Mouse (Mus musculus): ENCODE results near the gene Fastkd5. TPM values are rescaled to one million over a fixed set of nuclear protein-coding genes. Genes with fewer than 3 reads are reported as not detected.
A peak's percentile ranks its signal among the peaks of the same experiment; 100 is the strongest.
"Not testable (repeated sequence)": the region's sequence is repeated elsewhere in the genome, so short reads cannot be mapped to it uniquely, and the experiment has no call there.

The Fastkd5 gene
- polyA plus RNA-seq, 1 experiment from 2014 or later = 19.3 TPM

DNA sequence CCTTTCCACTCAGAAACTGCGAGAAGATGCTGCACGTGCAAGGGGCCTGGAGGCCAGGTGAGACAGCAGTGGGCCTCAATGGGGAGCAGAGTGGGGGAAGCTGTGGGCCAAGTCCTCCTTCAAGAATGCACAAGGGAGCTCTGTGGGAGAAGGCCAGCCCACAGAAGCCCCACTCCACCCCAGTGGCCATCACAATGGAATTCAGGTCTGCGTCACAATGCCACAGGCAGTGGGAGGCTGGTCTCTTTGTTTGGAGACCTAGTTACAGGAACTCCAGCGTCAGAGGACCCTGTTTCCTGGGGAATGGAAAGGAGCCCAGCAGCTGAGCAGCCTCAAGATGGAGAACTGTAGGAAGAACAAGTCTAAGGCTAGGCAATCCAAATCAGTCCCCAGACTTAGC, 40.7 kb downstream of the Fastkd5 start:
- WGBS = 70% methylated on average over 4 of the region's 4 CpGs

DNA sequence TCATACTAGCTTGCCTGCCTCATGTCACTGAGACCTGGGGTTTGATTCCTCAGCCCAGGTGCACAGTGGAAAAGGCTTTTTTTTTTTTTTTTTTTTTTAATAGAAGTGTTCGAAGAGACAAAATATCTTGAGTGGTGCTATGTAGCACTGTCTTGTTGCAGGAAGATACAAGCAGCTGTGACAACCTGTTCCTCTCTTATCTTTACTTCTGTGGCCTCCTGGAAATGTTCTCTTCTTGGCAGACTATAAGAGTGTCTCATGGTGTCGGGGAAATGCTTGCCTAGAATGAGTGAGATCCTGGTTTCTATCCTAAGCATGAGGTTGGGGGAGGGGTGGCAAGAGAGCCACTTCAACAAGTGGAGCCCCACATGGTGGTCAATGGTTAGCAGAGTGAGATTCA, 41.5 kb downstream of the Fastkd5 start:
- no peak overlapping the region for H3K4me2 ChIP-seq (replicated peaks)
- peaks cover 27% of the 10 kb centered on the region for H3K36me3 ChIP-seq
- H3K9me3 ChIP-seq = no peaks in the 10 kb centered on the region
- H3K4me3 ChIP-seq = no peak overlapping the region
- ATAC-seq (ENCODE audit: low FRiP score, low read depth) = no peak
- 85% methylated on average over 2 of the region's 2 CpGs for WGBS
- H3K27me3 ChIP-seq = peaks cover 14% of the 10 kb centered on the region
- H3K27ac ChIP-seq (replicated peaks) = no peak overlapping the region
- no peak overlapping the region for H3K9ac ChIP-seq (replicated peaks)
- 0 out of 2 replicates have a peak, but pooled peaks cover 2% of the 10 kb centered on the region for H3K4me1 ChIP-seq

More for the DNA sequence above, 40.7 kb downstream of the Fastkd5 start:
- Histone ChIP-seq H3K9ac (replicated peaks) (no peak overlapping the region), H3K4me1 (0 out of 2 replicates have a peak, but pooled peaks cover 2% of the 10 kb centered on the region), H3K36me3 (peaks cover 32% of the 10 kb centered on the region), H3K27ac (replicated peaks) (no peak overlapping the region), H3K27me3 (peaks cover 6% of the 10 kb centered on the region; the same call in 1 of the 2 replicates), H3K4me2 (replicated peaks) (no peak overlapping the region), H3K9me3 (no peaks in the 10 kb centered on the region), H3K4me3 (no peak overlapping the region)
- ATAC-seq (ENCODE audit: low FRiP score, low read depth) = no peak

DNA sequence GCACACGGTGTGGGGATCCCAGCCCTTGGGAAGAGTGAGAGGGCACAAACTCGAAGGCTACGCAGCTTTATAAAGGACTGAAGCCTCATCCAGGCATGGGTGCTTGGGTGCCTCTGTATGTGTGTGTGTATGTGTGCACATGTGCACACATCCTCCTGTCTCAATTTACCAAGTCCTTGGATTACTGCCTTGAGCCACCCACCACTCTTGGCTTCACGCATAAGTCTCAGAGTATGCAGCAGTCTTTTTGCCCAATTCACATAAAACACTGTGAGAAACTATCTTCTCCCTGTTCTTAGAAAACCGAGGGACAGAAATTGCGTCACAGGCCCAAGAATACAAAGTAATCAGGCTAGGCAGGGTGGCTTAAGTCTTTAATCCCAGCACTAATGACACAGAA, 43.8 kb downstream of the Fastkd5 start:
- Histone ChIP-seq H3K27me3 (peaks cover 37% of the 10 kb centered on the region), H3K4me3 (no peak overlapping the region), H3K9ac (replicated peaks) (no peak overlapping the region), H3K27ac (replicated peaks) (no peak overlapping the region), H3K4me1 (peaks cover 4% of the 10 kb centered on the region; the same call in 1 of the 2 replicates), H3K9me3 (no peaks in the 10 kb centered on the region), H3K4me2 (replicated peaks) (no peak overlapping the region), H3K36me3 (peaks cover 11% of the 10 kb centered on the region)
- WGBS = 87% methylated on average over 6 of the region's 6 CpGs
- ATAC-seq (ENCODE audit: low FRiP score, low read depth) = no peak

DNA sequence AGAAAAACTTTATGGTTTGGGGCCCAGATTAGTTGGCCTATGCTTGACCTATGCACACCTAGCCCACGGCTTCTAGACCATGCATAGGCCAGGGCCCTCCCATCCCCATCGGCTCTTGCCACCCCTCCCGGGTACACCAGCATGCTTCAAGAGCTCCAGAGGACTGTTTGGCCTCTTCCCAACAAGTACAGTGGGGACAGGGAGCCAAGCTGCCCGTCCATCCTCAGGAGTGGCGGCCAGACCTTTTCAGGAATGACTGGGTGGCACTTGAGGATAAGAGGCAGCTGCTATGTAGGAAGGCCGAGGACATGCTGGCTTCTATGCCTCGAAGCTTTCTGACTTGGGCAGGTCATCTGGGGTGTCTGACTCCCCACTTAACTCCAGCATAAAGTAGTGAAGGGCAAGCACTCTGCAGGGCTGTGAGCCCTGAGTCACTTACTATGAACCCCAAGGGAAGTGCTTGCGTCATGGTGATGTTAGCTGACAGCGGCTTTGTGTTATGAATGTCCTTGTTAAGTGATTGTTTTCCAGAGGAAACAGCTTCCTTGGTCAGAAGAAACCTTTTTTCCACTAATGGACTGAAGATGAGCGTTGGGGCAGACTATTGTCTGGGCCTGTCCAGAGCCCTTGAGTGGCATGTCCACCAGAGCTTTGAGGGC, 45.8 kb downstream of the Fastkd5 start:
- 83% methylated on average over 10 of the region's 10 CpGs for WGBS
- H3K9ac ChIP-seq (replicated peaks) = no peak overlapping the region
- peaks cover 57% of the 10 kb centered on the region for H3K27me3 ChIP-seq

DNA sequence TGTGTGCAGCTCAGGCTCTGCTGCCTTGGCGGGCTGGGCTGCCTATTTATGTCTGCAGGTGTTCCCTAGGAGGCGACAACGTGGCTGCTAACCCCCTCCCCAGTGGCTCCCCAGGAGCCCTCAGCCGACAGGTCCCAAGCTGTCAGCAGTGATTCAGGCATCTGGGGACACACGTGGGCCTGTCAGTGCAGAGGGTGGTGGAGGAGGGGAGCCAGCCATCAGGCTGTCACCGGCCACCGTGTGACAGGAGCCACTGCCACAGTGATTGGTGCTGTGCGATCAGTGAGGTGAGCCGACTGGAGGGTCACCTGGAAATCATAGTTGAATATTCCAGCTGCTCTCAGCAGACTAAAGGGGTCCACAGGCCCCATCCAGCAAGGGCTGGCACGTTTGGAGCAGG, 47.3 kb downstream of the Fastkd5 start, which contains the start of gene Avp:
Avp (minus strand) TSS at position 3 of the 400 bp plus-strand sequence.
- WGBS = 38% methylated on average over 10 of the region's 10 CpGs
- Histone ChIP-seq H3K4me2 (replicated peaks) (no peak within 1 kb of the TSS), H3K4me3 (no peak within 1 kb of the TSS), H3K27me3 (peaks cover 72% of the 10 kb centered on the region), H3K9ac (replicated peaks) (no peak within 1 kb of the TSS), H3K36me3 (no peaks in the 10 kb centered on the region), H3K4me1 (peaks cover 11% of the 10 kb centered on the region), H3K27ac (replicated peaks) (no peak within 1 kb of the TSS), H3K9me3 (no peaks in the 10 kb centered on the region)
- no peak for ATAC-seq (ENCODE audit: low FRiP score, low read depth)

More for the DNA sequence above, 45.8 kb downstream of the Fastkd5 start:
- no peak for ATAC-seq (ENCODE audit: low FRiP score, low read depth)
- Histone ChIP-seq H3K9me3 (no peaks in the 10 kb centered on the region), H3K4me2 (replicated peaks) (no peak overlapping the region), H3K4me1 (peaks cover 10% of the 10 kb centered on the region), H3K4me3 (no peak overlapping the region), H3K36me3 (no peaks in the 10 kb centered on the region), H3K27ac (replicated peaks) (no peak overlapping the region)

DNA sequence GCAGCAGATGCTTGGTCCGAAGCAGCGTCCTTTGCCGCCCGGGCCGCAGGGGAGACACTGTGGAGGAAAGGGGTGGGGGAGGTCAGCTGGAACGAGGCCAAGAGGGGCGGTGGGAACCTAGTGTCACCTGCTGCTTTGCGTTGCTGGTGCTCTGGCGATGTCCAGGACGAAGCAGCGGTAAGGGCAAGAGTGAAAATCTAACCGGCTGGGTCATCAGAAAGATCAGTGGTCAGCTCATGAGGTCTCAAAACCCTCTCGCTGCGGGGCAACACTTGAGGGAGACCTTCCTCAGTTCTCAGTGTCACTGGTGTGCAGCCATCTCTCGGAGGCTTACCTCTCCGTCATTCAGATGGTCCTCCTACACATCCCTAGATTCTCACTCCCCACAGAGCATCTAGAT, 48.6 kb downstream of the Fastkd5 start:
- Histone ChIP-seq H3K4me1 (peaks cover 23% of the 10 kb centered on the region), H3K36me3 (no peaks in the 10 kb centered on the region), H3K9ac (replicated peaks) (no peak overlapping the region; the same call in 1 of the 2 replicates), H3K27ac (replicated peaks) (no peak overlapping the region), H3K27me3 (peaks cover 86% of the 10 kb centered on the region), H3K9me3 (no peaks in the 10 kb centered on the region), H3K4me2 (replicated peaks) (peak overlapping the region; percentile 47), H3K4me3 (peak overlapping the region; percentile 34)
- ATAC-seq (ENCODE audit: low FRiP score, low read depth) = no peak
- 2% methylated on average over 16 of the region's 16 CpGs for WGBS

DNA sequence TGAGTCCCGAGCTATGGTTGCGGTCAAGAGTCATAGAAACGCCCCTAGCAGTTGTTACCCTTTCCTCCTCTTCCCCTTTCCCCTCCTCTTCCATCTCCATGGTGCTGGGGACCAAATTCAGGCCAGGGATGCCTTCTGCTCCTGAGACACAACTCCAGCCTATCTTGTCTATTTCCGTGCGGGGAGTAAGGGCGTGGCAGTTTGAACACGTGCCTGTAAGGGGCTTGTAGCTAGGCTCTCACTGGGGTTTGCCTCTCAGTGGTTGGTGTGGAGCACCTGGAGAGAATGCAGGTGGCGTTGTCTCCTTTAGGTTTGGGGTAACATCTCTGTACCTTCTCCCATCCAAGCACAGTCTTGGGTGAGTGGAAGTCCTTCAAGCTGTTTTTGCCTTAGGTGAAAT, 50.0 kb downstream of the Fastkd5 start:
- Histone ChIP-seq H3K4me3 (no peak overlapping the region), H3K36me3 (no peaks in the 10 kb centered on the region), H3K9me3 (no peaks in the 10 kb centered on the region), H3K9ac (replicated peaks) (no peak overlapping the region), H3K27ac (replicated peaks) (no peak overlapping the region), H3K27me3 (peaks cover 100% of the 10 kb centered on the region), H3K4me2 (replicated peaks) (no peak overlapping the region), H3K4me1 (peaks cover 25% of the 10 kb centered on the region)
- no peak for ATAC-seq (ENCODE audit: low FRiP score, low read depth)
- WGBS = 7% methylated on average over 8 of the region's 8 CpGs

DNA sequence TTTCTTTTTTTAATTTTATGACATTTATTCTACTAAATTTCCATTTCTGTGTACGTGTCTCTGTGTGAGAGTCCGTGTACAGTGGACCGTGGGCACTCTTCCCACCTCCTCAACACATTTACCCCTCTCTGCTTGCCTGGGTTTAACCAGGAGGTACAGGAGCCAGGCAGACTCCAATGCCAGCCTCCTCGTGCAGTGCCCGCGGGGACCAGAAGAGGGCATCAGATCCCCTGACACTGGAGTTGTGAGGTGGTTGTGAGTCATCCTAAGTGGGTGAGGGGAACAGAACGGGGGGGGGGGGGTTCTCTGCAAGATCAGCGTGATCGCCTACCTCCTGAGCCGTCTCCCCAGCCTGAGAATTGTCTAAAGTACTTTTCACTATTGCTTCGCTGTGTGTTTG, 51.7 kb downstream of the Fastkd5 start:
- H3K9me3 ChIP-seq = no peaks in the 10 kb centered on the region
- peaks cover 94% of the 10 kb centered on the region for H3K27me3 ChIP-seq
- H3K27ac ChIP-seq (replicated peaks) = no peak overlapping the region
- 7% methylated on average over 11 of the region's 11 CpGs for WGBS
- no peak overlapping the region for H3K4me2 ChIP-seq (replicated peaks)
- H3K36me3 ChIP-seq = no peaks in the 10 kb centered on the region
- H3K4me1 ChIP-seq = peaks cover 25% of the 10 kb centered on the region
- ATAC-seq (ENCODE audit: low FRiP score, low read depth) = no peak
- no peak overlapping the region for H3K9ac ChIP-seq (replicated peaks)
- no peak overlapping the region for H3K4me3 ChIP-seq

DNA sequence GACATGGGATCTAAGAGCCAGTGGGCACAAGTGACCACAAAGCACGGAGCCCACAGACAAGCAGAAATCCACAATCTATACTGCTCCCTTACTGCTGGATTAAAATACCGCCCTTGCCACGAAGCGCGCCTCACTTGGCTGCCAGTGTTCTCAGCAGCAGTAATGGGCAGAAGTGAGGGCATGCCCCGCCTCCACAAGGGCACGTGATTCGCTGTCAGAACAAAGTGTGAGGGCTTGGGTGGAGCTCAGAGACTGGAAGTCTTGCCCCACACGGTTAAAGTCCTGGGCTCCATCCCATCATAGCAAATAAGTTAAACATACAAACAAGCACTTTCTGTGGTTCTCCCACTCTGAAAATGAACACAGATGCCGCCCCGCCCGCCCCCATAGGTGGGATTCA, 52.2 kb downstream of the Fastkd5 start:
- WGBS = 5% methylated on average over 12 of the region's 12 CpGs
- H3K4me1 ChIP-seq = peaks cover 25% of the 10 kb centered on the region
- no peak overlapping the region; the same call in 1 of the 2 replicates for H3K4me2 ChIP-seq (replicated peaks)
- peaks cover 90% of the 10 kb centered on the region for H3K27me3 ChIP-seq
- no peaks in the 10 kb centered on the region for H3K36me3 ChIP-seq
- no peaks in the 10 kb centered on the region for H3K9me3 ChIP-seq
- H3K9ac ChIP-seq (replicated peaks) = no peak overlapping the region
- 0 out of 2 replicates have a peak overlapping the region, but pooled peaks have one; percentile 2 for H3K4me3 ChIP-seq
- H3K27ac ChIP-seq (replicated peaks) = no peak overlapping the region
- no peak; the same call in 1 of the 2 replicates for ATAC-seq (ENCODE audit: low FRiP score, low read depth)

DNA sequence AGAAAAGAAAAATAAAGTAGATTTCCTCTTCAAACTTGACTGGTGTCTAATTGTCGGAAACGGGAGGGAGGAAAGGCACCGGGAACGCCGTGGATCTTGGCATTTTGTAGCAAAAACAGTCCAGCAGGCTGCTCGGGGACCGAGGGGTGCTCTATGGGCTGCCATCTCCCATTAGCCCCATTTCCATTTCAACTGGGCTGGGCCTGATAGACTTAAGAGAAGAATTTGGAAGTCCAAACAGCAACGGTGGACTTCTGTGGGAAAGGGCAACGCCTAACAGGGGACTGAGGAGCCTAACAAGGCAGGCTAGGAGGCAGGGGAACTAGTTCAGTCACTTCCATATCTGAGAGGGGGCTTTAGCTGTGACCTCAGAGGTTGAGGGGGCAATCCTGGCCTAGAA, 52.8 kb downstream of the Fastkd5 start:
- H3K9me3 ChIP-seq = no peaks in the 10 kb centered on the region
- no peak overlapping the region for H3K27ac ChIP-seq (replicated peaks)
- no peaks in the 10 kb centered on the region for H3K36me3 ChIP-seq
- 0 out of 2 replicates have a peak overlapping the region, but pooled peaks have one; percentile 45 for H3K4me2 ChIP-seq (replicated peaks)
- no peak for ATAC-seq (ENCODE audit: low FRiP score, low read depth)
- H3K4me3 ChIP-seq = no peak overlapping the region
- H3K4me1 ChIP-seq = peaks cover 25% of the 10 kb centered on the region
- peaks cover 89% of the 10 kb centered on the region for H3K27me3 ChIP-seq
- WGBS = 4% methylated on average over 9 of the region's 9 CpGs
- no peak overlapping the region for H3K9ac ChIP-seq (replicated peaks)

DNA sequence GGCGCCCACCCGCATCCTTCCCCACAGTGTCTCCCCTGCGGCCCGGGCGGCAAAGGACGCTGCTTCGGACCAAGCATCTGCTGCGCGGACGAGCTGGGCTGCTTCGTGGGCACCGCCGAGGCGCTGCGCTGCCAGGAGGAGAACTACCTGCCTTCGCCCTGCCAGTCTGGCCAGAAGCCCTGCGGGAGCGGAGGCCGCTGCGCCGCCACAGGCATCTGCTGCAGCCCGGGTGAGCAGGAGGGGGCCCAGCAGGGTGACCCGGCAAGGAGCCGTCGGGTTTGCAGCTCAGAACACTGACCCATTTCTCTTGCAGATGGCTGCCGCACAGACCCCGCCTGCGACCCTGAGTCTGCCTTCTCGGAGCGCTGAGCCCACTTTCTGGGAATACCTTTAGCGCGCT, 53.3 kb downstream of the Fastkd5 start:
- H3K27ac ChIP-seq (replicated peaks); ATAC-seq (ENCODE audit: low FRiP score, low read depth); H3K36me3 ChIP-seq; H3K9me3 ChIP-seq; H3K9ac ChIP-seq (replicated peaks): not testable (repeated sequence)
- WGBS = 2% methylated on average over 32 of the region's 32 CpGs
- Histone ChIP-seq H3K4me1 (peaks cover 25% of the 10 kb centered on the region), H3K27me3 (peaks cover 84% of the 10 kb centered on the region), H3K4me3 (peak overlapping the region; percentile 29), H3K4me2 (replicated peaks) (peak overlapping the region; percentile 45)

DNA sequence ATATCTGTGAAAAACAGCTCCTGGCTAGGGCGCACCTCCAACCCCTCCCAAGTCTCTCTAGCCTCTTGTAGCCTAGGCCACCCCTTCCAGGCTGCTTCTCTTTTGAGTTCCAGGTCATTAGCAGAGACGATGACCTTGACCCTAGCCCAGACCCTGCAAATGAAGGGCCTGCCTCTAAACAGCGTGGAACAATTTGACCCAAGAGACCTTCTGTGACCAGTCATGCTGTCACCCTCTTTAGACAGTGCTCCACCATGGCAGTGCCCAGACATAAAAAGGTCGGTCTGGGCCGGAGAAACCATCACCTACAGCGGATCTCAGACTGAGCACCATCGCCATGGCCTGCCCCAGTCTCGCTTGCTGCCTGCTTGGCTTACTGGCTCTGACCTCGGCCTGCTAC, 54.0 kb downstream of the Fastkd5 start, which contains the start of gene Oxt:
Oxt (plus strand) TSS at position 301 of the 400 bp plus-strand sequence.
- Histone ChIP-seq H3K36me3 (no peaks in the 10 kb centered on the region), H3K4me2 (replicated peaks) (peak within 1 kb of the TSS; percentile 45), H3K9ac (replicated peaks) (no peak within 1 kb of the TSS), H3K27ac (replicated peaks) (no peak within 1 kb of the TSS), H3K4me3 (peak within 1 kb of the TSS; percentile 29), H3K9me3 (no peaks in the 10 kb centered on the region), H3K4me1 (peaks cover 22% of the 10 kb centered on the region), H3K27me3 (peaks cover 77% of the 10 kb centered on the region)
- 43% methylated on average over 9 of the region's 9 CpGs for WGBS
- no peak for ATAC-seq (ENCODE audit: low FRiP score, low read depth)

All from midbrain, embryonic 12.5 days (tissue).